Comparison of ENCODE assay signal across 17 mouse cellular contexts in genomic region chr9:114733238-114733637, GRCm38 (mm10). TPM values are rescaled to one million over a fixed set of nuclear protein-coding genes. Genes with fewer than 3 reads are reported as not detected.
DNase-seq lines count a peak whose midpoint lies in the region; ATAC-seq and TF ChIP-seq lines count a peak whose summit lies in the region.
"Had no signal": no experiment of that assay in that cellular context is flagged by ENCODE, and none has a peak within 500 bp of the region (broad histone marks: within the 10 kb centered on the region; RNA-seq: fewer than 3 reads in every experiment).

No protein-coding gene starts in this region.

- 57% methylated on average over 2 of the region's 2 CpGs for WGBS in heart, embryonic 14.5 days
- 14% methylated on average over 2 of the region's 2 CpGs for WGBS in liver, embryonic 14.5 days (ENCODE audit: insufficient replicate concordance)

- peaks cover 24 to 47% of the 10 kb centered on the region in 2 experiments for H3K4me1 ChIP-seq in heart, embryonic 14.5 days (ENCODE audit: control insufficient read depth in 2 of 2, insufficient read depth in 2 of 2, low read length in 2 of 2)
- H3K4me1 ChIP-seq in E14TG2a.4 (replicated peaks; ENCODE audit: low read depth, low read length) = peaks cover 71% of the 10 kb centered on the region
- H3K4me1 ChIP-seq in liver, embryonic 14.5 days (replicated peaks; ENCODE audit: control insufficient read depth in 2 of 2, insufficient read depth in 2 of 2, low read length in 1 of 2) = peaks cover 29 to 41% of the 10 kb centered on the region in 2 experiments

- no peak for TF ChIP-seq CTCF in E14TG2a.4 (conservative IDR thresholded peaks at IDR 0.05; ENCODE audit: low read length)
- TF ChIP-seq CTCF in liver, embryonic 14.5 days (IDR thresholded peaks at IDR 0.05; ENCODE audit: low read depth) = no peak

- H3K9me3 ChIP-seq in heart, embryonic 14.5 days (ENCODE audit: control insufficient read depth, low read length) = no peaks in the 10 kb centered on the region
- H3K9me3 ChIP-seq in E14TG2a.4 (ENCODE audit: low read length) = no peaks in the 10 kb centered on the region
- H3K9me3 ChIP-seq in liver, embryonic 14.5 days (ENCODE audit: control insufficient read depth, low read length) = no peaks in the 10 kb centered on the region
- H3K9me3 ChIP-seq: limb, embryonic 13.5 days had no signal

- peak overlapping the region; percentile 50 for H3K4me2 ChIP-seq in heart, embryonic 14.5 days (ENCODE audit: low read length)
- H3K4me2 ChIP-seq in liver, embryonic 14.5 days (ENCODE audit: low read depth) = peak overlapping the region; percentile 96

- no peaks in the 10 kb centered on the region for H3K27me3 ChIP-seq in heart, embryonic 14.5 days (ENCODE audit: control insufficient read depth, insufficient read depth, low read length)
- H3K27me3 ChIP-seq in E14TG2a.4 (ENCODE audit: insufficient read depth, low read length) = no peaks in the 10 kb centered on the region
- H3K27me3 ChIP-seq in liver, embryonic 14.5 days (ENCODE audit: control insufficient read depth, insufficient read depth, low read length) = no peaks in the 10 kb centered on the region
- H3K27me3 ChIP-seq: limb, embryonic 13.5 days had no signal

- no peak overlapping the region for H3K4me3 ChIP-seq in heart, embryonic 14.5 days (ENCODE audit: control insufficient read depth in 1 of 2, insufficient read depth in 1 of 2, low read depth in 1 of 2, low read length in 2 of 2)
- peak overlapping the region; percentile 7; the same call in 1 of the 2 replicates for H3K4me3 ChIP-seq in E14TG2a.4 (replicated peaks; ENCODE audit: low read length)
- H3K4me3 ChIP-seq in liver, embryonic 14.5 days (ENCODE audit: insufficient read depth in 1 of 2, low read depth in 2 of 2, low read length in 2 of 2) = 0 out of 4 replicates have a peak overlapping the region, but pooled peaks of 1 of the 2 experiments have one; percentile 8
- H3K4me3 ChIP-seq: limb, embryonic 13.5 days had no signal

- peak overlapping the region; percentile 45; the same call in 1 of the 2 replicates for H3K9ac ChIP-seq in heart, embryonic 14.5 days (ENCODE audit: low read length)
- H3K9ac ChIP-seq in liver, embryonic 14.5 days (replicated peaks) = no peak overlapping the region
- H3K9ac ChIP-seq: hindbrain, embryonic 14.5 days; limb, embryonic 13.5 days had no signal

- H3K36me3 ChIP-seq in heart, embryonic 14.5 days (ENCODE audit: control insufficient read depth, insufficient read depth, low read length) = 0 out of 2 replicates have a peak, but pooled peaks cover 4% of the 10 kb centered on the region
- H3K36me3 ChIP-seq in E14TG2a.4 (ENCODE audit: insufficient read depth, low read length) = peaks cover 34% of the 10 kb centered on the region
- H3K36me3 ChIP-seq in liver, embryonic 14.5 days (replicated peaks; ENCODE audit: control insufficient read depth, insufficient read depth, low read depth) = no peaks in the 10 kb centered on the region

- no peak for TF ChIP-seq EP300 in liver, embryonic 14.5 days (IDR thresholded peaks at IDR 0.05; ENCODE audit: low read depth)

- DNase-seq in heart, postnatal 4 days = no peak
- DNase-seq in MEL-GATA-1-ER (ENCODE audit: extremely low read depth, low read depth) = peak; percentile 45
- no peak for DNase-seq in liver, embryonic 14.5 days (ENCODE audit: low read depth in 3 of 3, low spot score in 3 of 3)
- no peak for DNase-seq in retina, postnatal 1 day
- no peak for DNase-seq in layer of hippocampus, postnatal 14 days (ENCODE audit: low spot score in 2 of 2)
- DNase-seq: adrenal gland, adult 2 months; cerebellum, adult 11 months; cerebellum, postnatal 25 days; kidney, adult 2 months; kidney, postnatal 14 days; layer of hippocampus, adult 9-11 months; thymus, adult 2 months had no signal

- no peak for ATAC-seq in heart, embryonic 14.5 days (ENCODE audit: insufficient number of reproducible peaks, insufficient read depth, low FRiP score, low read depth)
- ATAC-seq in liver, embryonic 14.5 days (ENCODE audit: insufficient read depth) = no peak
- ATAC-seq: forebrain, embryonic 14.5 days had no signal

- H3K27ac ChIP-seq in heart, embryonic 14.5 days (replicated peaks in 1 of 2; ENCODE audit: control insufficient read depth in 1 of 2, insufficient read depth in 1 of 2, low read depth in 2 of 2, low read length in 2 of 2) = peak overlapping the region; percentile 29 to 74
- H3K27ac ChIP-seq in liver, embryonic 14.5 days = no peak overlapping the region
- H3K27ac ChIP-seq: hindbrain, embryonic 14.5 days; limb, embryonic 13.5 days had no signal

RNA-seq across cellular contexts. Expression of gene Cmtm6, which starts 2.3 kb away (rescaled TPM):
- polyA plus RNA-seq in heart, embryonic 14.5 days (2014; fragmentation: Nextera tagmentation; extraction: Ambion mirVana) = 41.9 and 45.2 TPM in 2 replicates
- total RNA-seq in heart, postnatal 4 days (2021) = 10 to 100 TPM; 32.5 to 33.6 TPM
- polyA plus RNA-seq in liver, embryonic 14.5 days (2012; rRNA removed) = 8.7 and 10.8 TPM in 2 replicates
- 20.1 and 24.2 TPM in 2 replicates for polyA plus RNA-seq in liver, embryonic 14.5 days (2014; fragmentation: Nextera tagmentation; extraction: Ambion mirVana)
- 10 to 100 TPM; 25.9 to 28.1 TPM for total RNA-seq in layer of hippocampus, postnatal 14 days (2021)

RNA-seq across cellular contexts. Expression of gene Dync1li1, which starts 44.6 kb away (rescaled TPM):
- 80.1 and 82.5 TPM in 2 replicates for polyA plus RNA-seq in heart, embryonic 14.5 days (2014; fragmentation: Nextera tagmentation; extraction: Ambion mirVana)
- total RNA-seq in heart, postnatal 4 days (2021) = 10 to 100 TPM; 77.0 to 77.2 TPM
- polyA plus RNA-seq in liver, embryonic 14.5 days (2012; rRNA removed) = 5.0 and 10.3 TPM in 2 replicates
- 10.8 and 11.5 TPM in 2 replicates for polyA plus RNA-seq in liver, embryonic 14.5 days (2014; fragmentation: Nextera tagmentation; extraction: Ambion mirVana)
- total RNA-seq in layer of hippocampus, postnatal 14 days (2021) = 100 to 1,000 TPM in 1 of 2 experiments, 10 to 100 TPM in 1; 98.6 to 107 TPM

RNA-seq across cellular contexts. Expression of gene Cmtm7, which starts 48.4 kb away (rescaled TPM):
- polyA plus RNA-seq in heart, embryonic 14.5 days (2014; fragmentation: Nextera tagmentation; extraction: Ambion mirVana) = 85.2 and 122 TPM in 2 replicates
- total RNA-seq in heart, postnatal 4 days (2021) = 10 to 100 TPM; 44.0 to 47.2 TPM
- polyA plus RNA-seq in liver, embryonic 14.5 days (2012; rRNA removed) = 36.7 and 52.9 TPM in 2 replicates
- polyA plus RNA-seq in liver, embryonic 14.5 days (2014; fragmentation: Nextera tagmentation; extraction: Ambion mirVana) = 43.5 and 49.5 TPM in 2 replicates
- 1 to 10 TPM; 7.4 to 8.3 TPM for total RNA-seq in layer of hippocampus, postnatal 14 days (2021)

Comparison
In these comparisons a context has a peak if more than half of its experiments do, and no peak if none do; other contexts are left out.
1. RNA of gene Cmtm7, which starts 48.4 kb away (total RNA-seq): 44.0 to 47.2 TPM in heart, postnatal 4 days; 7.4 to 8.3 TPM in layer of hippocampus, postnatal 14 days; every median in the first group is over 4 times any median in the second.